Mouse (Mus musculus) common myeloid progenitor, adult 5-6 weeks (primary cell): ENCODE results near the gene Gm3278. TPM values are rescaled to one million over a fixed set of nuclear protein-coding genes. Genes with fewer than 3 reads are reported as not detected.
"Not testable (repeated sequence)": the region's sequence is repeated elsewhere in the genome, so short reads cannot be mapped to it uniquely, and the experiment has no call there.

Source experiments
- ATAC-seq: replicated peaks from 2 replicates; pipeline ENCODE4 v1.8.0; 2016; ENCODE audit warnings: low read depth, mild to moderate bottlenecking, moderate TSS enrichment, inconsistent platforms; ENCODE audit not compliant: poor library complexity, severe bottlenecking
- total RNA-seq: library from RNA; stranded (forward); fragments of 200-1000, 187-1606 nt; gene quantifications from 2 replicates; pipeline ENCODE4 v1.2.3, GENCODE M21; 2017

The Gm3278 gene
- not detected in 2 replicates for total RNA-seq

GRCm38 (mm10) chr14:4892116-4892515 lies at the start of gene Gm3278:
Gene Gm3278, plus strand, starts transcription at chr14:4892416.
- ATAC-seq = not testable (repeated sequence)

GRCm38 (mm10) chr14:4855299-4855980 lies 36.8 kb upstream of the Gm3278 start, which contains the start of gene Gm3264:
Gene Gm3264, plus strand, starts transcription at chr14:4855576.
- ATAC-seq = not testable (repeated sequence)

Other genes with a start within 250 kb of the Gm3278 start
- not detected in 2 replicates for gene Gm3239, start 228.2 kb upstream of the Gm3278 start, total RNA-seq
- not detected in 2 replicates for gene Gm7876, start 183.2 kb upstream of the Gm3278 start, total RNA-seq
- not detected in 2 replicates for gene Gm3252, start 165.6 kb upstream of the Gm3278 start, total RNA-seq
- gene Gm9602, start 116.1 kb upstream of the Gm3278 start, total RNA-seq = not detected in 2 replicates
- gene Gm3269, start 54.3 kb upstream of the Gm3278 start, total RNA-seq = not detected in 2 replicates
- gene Gm3264, start 36.8 kb upstream of the Gm3278 start, total RNA-seq = not detected in 2 replicates
- gene Gm8297, start 91.5 kb downstream of the Gm3278 start, total RNA-seq = not detected in 2 replicates
- gene Gm3298, start 123.5 kb downstream of the Gm3278 start, total RNA-seq = not detected in 2 replicates
- not detected in 2 replicates for gene 4930555G01Rik, start 158.2 kb downstream of the Gm3278 start, total RNA-seq
- not detected in 2 replicates for gene Gm8281, start 178.6 kb downstream of the Gm3278 start, total RNA-seq
- not detected in 2 replicates for gene Gm8279, start 239.1 kb downstream of the Gm3278 start, total RNA-seq